Mouse (Mus musculus): ENCODE measurements around the gene Mycbpap.

Gene Mycbpap

GRCm38 (mm10) chr11:94533171-94533570 lies 11.6 kb upstream of the Mycbpap start:
- no peak for DNase-seq (ENCODE audit: low spot score)

GRCm38 (mm10) chr11:94528879-94529278 lies 7.3 kb upstream of the Mycbpap start:
- no peak for DNase-seq (ENCODE audit: low spot score)

GRCm38 (mm10) chr11:94526171-94526879 lies 4.8 kb upstream of the Mycbpap start:
- DNase-seq (ENCODE audit: low spot score), result no peak

GRCm38 (mm10) chr11:94513452-94513851 lies 8.1 kb downstream of the Mycbpap start:
- no peak for DNase-seq (ENCODE audit: low spot score)

GRCm38 (mm10) chr11:94508976-94509375 lies 12.6 kb downstream of the Mycbpap start:
- DNase-seq (ENCODE audit: low spot score), result no peak

- no peak for DNase-seq (ENCODE audit: low spot score)
These were observed 20.1 kb downstream of the Mycbpap start for GRCm38 (mm10) chr11:94501482-94501881.

GRCm38 (mm10) chr11:94500362-94500761 lies 21.2 kb downstream of the Mycbpap start:
- DNase-seq (ENCODE audit: low spot score), result no peak

- DNase-seq (ENCODE audit: low spot score), result no peak
These were observed 21.8 kb downstream of the Mycbpap start, which contains the start of gene Epn3 for GRCm38 (mm10) chr11:94499661-94500152. Epn3 (minus strand) TSS chr11:94499974.

- no peak for DNase-seq (ENCODE audit: low spot score)
These were observed 22.5 kb downstream of the Mycbpap start for GRCm38 (mm10) chr11:94499035-94499434.

GRCm38 (mm10) chr11:94498093-94498996 lies 23.2 kb downstream of the Mycbpap start:
- DNase-seq (ENCODE audit: low spot score), result no peak

GRCm38 (mm10) chr11:94495415-94495814 lies 26.1 kb downstream of the Mycbpap start:
- DNase-seq (ENCODE audit: low spot score), result no peak

GRCm38 (mm10) chr11:94491749-94492099 lies 29.8 kb downstream of the Mycbpap start:
- DNase-seq (ENCODE audit: low spot score), result no peak

- no peak for DNase-seq (ENCODE audit: low spot score)
These were observed 30.4 kb downstream of the Mycbpap start for GRCm38 (mm10) chr11:94491035-94491748.

- no peak for DNase-seq (ENCODE audit: low spot score)
These were observed 31.8 kb downstream of the Mycbpap start for GRCm38 (mm10) chr11:94489745-94490144.

GRCm38 (mm10) chr11:94488767-94489533 lies 32.6 kb downstream of the Mycbpap start:
- no peak for DNase-seq (ENCODE audit: low spot score)

- DNase-seq (ENCODE audit: low spot score), result peak; percentile 53
These were observed 35.5 kb downstream of the Mycbpap start, which contains the start of gene Spata20 for GRCm38 (mm10) chr11:94486001-94486400. Spata20 (minus strand) TSS chr11:94486179.

- no peak for DNase-seq (ENCODE audit: low spot score)
These were observed 36.3 kb downstream of the Mycbpap start for GRCm38 (mm10) chr11:94485223-94485622.

- DNase-seq (ENCODE audit: low spot score), result no peak
These were observed 36.9 kb downstream of the Mycbpap start for GRCm38 (mm10) chr11:94484636-94485035.

GRCm38 (mm10) chr11:94483921-94484320 lies 37.6 kb downstream of the Mycbpap start:
- no peak for DNase-seq (ENCODE audit: low spot score)

GRCm38 (mm10) chr11:94483436-94483835 lies 38.1 kb downstream of the Mycbpap start:
- no peak for DNase-seq (ENCODE audit: low spot score)

- no peak for DNase-seq (ENCODE audit: low spot score)
These were observed 38.8 kb downstream of the Mycbpap start for GRCm38 (mm10) chr11:94482738-94483137.

Data from c-Kit-positive CD71-positive TER-119-positive erythroid progenitor cells, embryonic 14.5 days (primary cell).